Mouse (Mus musculus): ENCODE results near the gene Fam13c.
"Not testable (repeated sequence)": the region's sequence is repeated elsewhere in the genome, so short reads cannot be mapped to it uniquely, and the experiment has no call there.

Gene Fam13c

GRCm38 (mm10) chr10:70439676-70440521 is at the start of gene Fam13c:
Gene Fam13c, plus strand, starts transcription at chr10:70440481.
- no peak for DNase-seq (ENCODE audit: low spot score in 2 of 2)

GRCm38 (mm10) chr10:70395900-70396299 is 44.4 kb upstream of the Fam13c start:
- no peak for DNase-seq (ENCODE audit: low spot score in 2 of 2)

- no peak for DNase-seq (ENCODE audit: low spot score in 2 of 2)
Observed at GRCm38 (mm10) chr10:70398224-70398623, 42.1 kb upstream of the Fam13c start.

GRCm38 (mm10) chr10:70402006-70402405 is 38.3 kb upstream of the Fam13c start:
- DNase-seq (ENCODE audit: low spot score in 2 of 2): no peak

GRCm38 (mm10) chr10:70402711-70403110 is 37.6 kb upstream of the Fam13c start:
- DNase-seq (ENCODE audit: low spot score in 2 of 2): no peak

GRCm38 (mm10) chr10:70417811-70418486 is 22.3 kb upstream of the Fam13c start:
- DNase-seq (ENCODE audit: low spot score in 2 of 2): no peak

GRCm38 (mm10) chr10:70419282-70420264 is 20.7 kb upstream of the Fam13c start:
- DNase-seq (ENCODE audit: low spot score in 2 of 2): no peak

GRCm38 (mm10) chr10:70426373-70426772 is 13.9 kb upstream of the Fam13c start:
- no peak for DNase-seq (ENCODE audit: low spot score in 2 of 2)

GRCm38 (mm10) chr10:70428121-70428662 is 12.1 kb upstream of the Fam13c start:
- DNase-seq (ENCODE audit: low spot score in 2 of 2): no peak

GRCm38 (mm10) chr10:70429341-70429740 is 10.9 kb upstream of the Fam13c start:
- no peak for DNase-seq (ENCODE audit: low spot score in 2 of 2)

GRCm38 (mm10) chr10:70433334-70433733 is 6.9 kb upstream of the Fam13c start:
- DNase-seq (ENCODE audit: low spot score in 2 of 2): no peak

GRCm38 (mm10) chr10:70433736-70434135 is 6.5 kb upstream of the Fam13c start:
- DNase-seq (ENCODE audit: low spot score in 2 of 2): not testable (repeated sequence)

GRCm38 (mm10) chr10:70436656-70437055 is 3.6 kb upstream of the Fam13c start:
- no peak for DNase-seq (ENCODE audit: low spot score in 2 of 2)

- DNase-seq (ENCODE audit: low spot score in 2 of 2): no peak
Observed at GRCm38 (mm10) chr10:70437289-70437688, 3.0 kb upstream of the Fam13c start.

- no peak for DNase-seq (ENCODE audit: low spot score in 2 of 2)
Observed at GRCm38 (mm10) chr10:70440639-70441461, 569 bp downstream of the Fam13c start.

GRCm38 (mm10) chr10:70442156-70442555 is 1.9 kb downstream of the Fam13c start:
- no peak for DNase-seq (ENCODE audit: low spot score in 2 of 2)

GRCm38 (mm10) chr10:70442623-70443022 is 2.3 kb downstream of the Fam13c start:
- DNase-seq (ENCODE audit: low spot score in 2 of 2): no peak

- no peak for DNase-seq (ENCODE audit: low spot score in 2 of 2)
Observed at GRCm38 (mm10) chr10:70447787-70448186, 7.5 kb downstream of the Fam13c start.

- no peak for DNase-seq (ENCODE audit: low spot score in 2 of 2)
Observed at GRCm38 (mm10) chr10:70449206-70449605, 8.9 kb downstream of the Fam13c start.

- no peak for DNase-seq (ENCODE audit: low spot score in 2 of 2)
Observed at GRCm38 (mm10) chr10:70455886-70456305, 15.6 kb downstream of the Fam13c start.
